Mouse (Mus musculus) spleen, adult 2 months (tissue): ENCODE measurements around the gene Steap3.

ENCODE experiments used
- CTCF ChIP-seq: fragments of 200-500 bp; IDR thresholded peaks from 2 replicates; pipeline ENCODE4 v1.5.1; 2011; ENCODE audit warnings: mild to moderate bottlenecking, inconsistent platforms; ENCODE audit not compliant: insufficient read depth, insufficient read length, insufficient replicate concordance; ENCODE audit errors: extremely low read depth
- POLR2A ChIP-seq: fragments of 200-500 bp; IDR thresholded peaks from 2 replicates; pipeline ENCODE4 v1.6.1; 2011; ENCODE audit warnings: low read depth, low read length, inconsistent platforms

GRCm38 (mm10) chr1:120253751-120254150 is 18.8 kb downstream of the Steap3 start:
- TF ChIP-seq CTCF = no peak
- TF ChIP-seq POLR2A = no peak
